Mouse (Mus musculus) bone marrow, adult 2 months (tissue): Measurements from ENCODE around the gene Fam193b.

ENCODE experiments used
- CTCF ChIP-seq: fragments of 200-500 bp; IDR thresholded peaks from 2 replicates; pipeline ENCODE4 v1.5.1; 2011; ENCODE audit warnings: low read length, control low read depth; ENCODE audit not compliant: control insufficient read depth, insufficient read depth
- POLR2A ChIP-seq: fragments of 200-500 bp; IDR thresholded peaks from 2 replicates; pipeline ENCODE4 v1.6.1; 2011; ENCODE audit warnings: low read depth, mild to moderate bottlenecking, control low read depth, low read length, borderline replicate concordance; ENCODE audit not compliant: control insufficient read depth

DNA sequence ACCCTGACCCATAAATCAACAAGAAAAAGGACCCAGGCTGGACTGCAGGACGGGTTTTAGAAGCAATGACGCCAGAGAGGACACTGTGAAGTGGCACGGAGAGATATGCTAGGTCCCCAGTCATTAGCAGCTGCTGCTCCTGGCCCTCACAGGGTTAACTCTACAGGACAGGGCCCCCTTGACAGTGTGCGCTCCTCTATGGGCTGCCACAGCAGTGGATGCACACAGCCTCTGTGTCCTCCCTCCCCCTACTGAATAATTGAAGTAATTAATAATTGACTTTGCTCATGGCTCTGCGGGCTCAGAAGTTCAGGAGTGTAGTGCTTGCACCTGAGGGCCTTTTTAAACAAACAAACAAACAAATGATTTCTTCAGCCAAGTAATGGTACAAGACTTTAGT lies 42.6 kb upstream of the Fam193b start:
- TF ChIP-seq CTCF: no peak
- TF ChIP-seq POLR2A: no peak
